Mouse (Mus musculus) erythroblast, embryonic 14.5 days (primary cell): Measurements from ENCODE around the gene Mink1. TPM values are rescaled to one million over a fixed set of nuclear protein-coding genes. Genes with fewer than 3 reads are reported as not detected.

Source experiments
- H3K27me3 ChIP-seq: 2 replicates; pipeline ENCODE4 v1.6.1; 2012; ENCODE audit warnings: inconsistent platforms; ENCODE audit not compliant: control insufficient read depth
- H3K36me3 ChIP-seq: 2 replicates; pipeline ENCODE4 v1.6.1; 2012; ENCODE audit warnings: mild to moderate bottlenecking, inconsistent platforms; ENCODE audit not compliant: control insufficient read depth
- H3K4me1 ChIP-seq: 2 replicates; pipeline ENCODE4 v1.6.1; 2012; ENCODE audit warnings: inconsistent platforms; ENCODE audit not compliant: control insufficient read depth
- H3K4me3 ChIP-seq: replicated peaks from 2 replicates; pipeline ENCODE3; 2012; ENCODE audit warnings: moderate library complexity, mild to moderate bottlenecking, inconsistent platforms
- H3K9me3 ChIP-seq: 2 replicates; pipeline ENCODE4 v1.6.1; 2012; ENCODE audit warnings: low read length, inconsistent platforms, mixed read lengths; ENCODE audit not compliant: control insufficient read depth
- GATA1 ChIP-seq: IDR thresholded peaks from 2 replicates; pipeline ENCODE4 v1.6.1; 2012; ENCODE audit warnings: low read length, inconsistent platforms, mixed read lengths
- TAL1 ChIP-seq: IDR thresholded peaks from 3 replicates; pipeline ENCODE4 v1.6.1; 2012; ENCODE audit warnings: low read length, inconsistent platforms, mixed read lengths
- polyA plus RNA-seq: library from polyadenylated mRNA; stranded (reverse); fragments of >175 nt; gene quantifications from 2 replicates; pipeline ENCODE4 v1.2.3, GENCODE M21; 2012

The Mink1 gene
- polyA plus RNA-seq, 1 experiment: 1.2 TPM

- peaks cover 86% of the 10 kb centered on the region for H3K4me1 ChIP-seq
- H3K9me3 ChIP-seq: no peaks in the 10 kb centered on the region
- H3K36me3 ChIP-seq: peaks cover 54% of the 10 kb centered on the region
- peaks cover 16% of the 10 kb centered on the region for H3K27me3 ChIP-seq
- peak overlapping the region; percentile 79 for H3K4me3 ChIP-seq
- TF ChIP-seq TAL1: no peak
- no peak for TF ChIP-seq GATA1
Observed at GRCm38 (mm10) chr11:70652029-70652883, 89.6 kb downstream of the Mink1 start.

GRCm38 (mm10) chr11:70652884-70653344, 90.2 kb downstream of the Mink1 start:
- Histone ChIP-seq H3K9me3 (no peaks in the 10 kb centered on the region), H3K36me3 (peaks cover 51% of the 10 kb centered on the region), H3K4me1 (peaks cover 85% of the 10 kb centered on the region), H3K4me3 (peak overlapping the region; percentile 79), H3K27me3 (peaks cover 16% of the 10 kb centered on the region)
- TF ChIP-seq TAL1 (no peak), GATA1 (no peak)

GRCm38 (mm10) chr11:70653345-70654197, 90.9 kb downstream of the Mink1 start:
- H3K27me3 ChIP-seq: peaks cover 16% of the 10 kb centered on the region
- H3K4me1 ChIP-seq: peaks cover 82% of the 10 kb centered on the region
- no peaks in the 10 kb centered on the region for H3K9me3 ChIP-seq
- TF ChIP-seq TAL1 (no peak), GATA1 (no peak)
- H3K4me3 ChIP-seq: peak overlapping the region; percentile 79
- H3K36me3 ChIP-seq: peaks cover 46% of the 10 kb centered on the region

GRCm38 (mm10) chr11:70654198-70654922, 91.7 kb downstream of the Mink1 start, which contains the start of gene Pfn1:
Pfn1 (minus strand) TSS chr11:70654644.
- Histone ChIP-seq H3K9me3 (no peaks in the 10 kb centered on the region), H3K36me3 (peaks cover 38% of the 10 kb centered on the region), H3K4me1 (peaks cover 74% of the 10 kb centered on the region), H3K4me3 (peak within 1 kb of the TSS; percentile 79), H3K27me3 (peaks cover 16% of the 10 kb centered on the region)
- TF ChIP-seq GATA1 (no peak), TAL1 (no peak)

- Histone ChIP-seq H3K4me1 (peaks cover 67% of the 10 kb centered on the region), H3K9me3 (no peaks in the 10 kb centered on the region), H3K4me3 (peak overlapping the region; percentile 79), H3K27me3 (peaks cover 16% of the 10 kb centered on the region), H3K36me3 (peaks cover 31% of the 10 kb centered on the region)
- TF ChIP-seq TAL1 (no peak), GATA1 (no peak)
Observed at GRCm38 (mm10) chr11:70654923-70655570, 92.4 kb downstream of the Mink1 start.

GRCm38 (mm10) chr11:70655571-70656455, 93.1 kb downstream of the Mink1 start:
- TF ChIP-seq TAL1 (no peak), GATA1 (no peak)
- peaks cover 28% of the 10 kb centered on the region for H3K36me3 ChIP-seq
- H3K4me1 ChIP-seq: peaks cover 59% of the 10 kb centered on the region
- H3K9me3 ChIP-seq: no peaks in the 10 kb centered on the region
- peak overlapping the region; percentile 79 for H3K4me3 ChIP-seq
- H3K27me3 ChIP-seq: peaks cover 16% of the 10 kb centered on the region

GRCm38 (mm10) chr11:70656456-70656927, 93.8 kb downstream of the Mink1 start:
- Histone ChIP-seq H3K9me3 (no peaks in the 10 kb centered on the region), H3K36me3 (peaks cover 27% of the 10 kb centered on the region), H3K27me3 (peaks cover 16% of the 10 kb centered on the region), H3K4me3 (peak overlapping the region; percentile 79), H3K4me1 (peaks cover 53% of the 10 kb centered on the region)
- TF ChIP-seq GATA1 (no peak), TAL1 (no peak)
